Mouse (Mus musculus): ENCODE results near the gene Fgf15.
"Not testable (repeated sequence)": the region's sequence is repeated elsewhere in the genome, so short reads cannot be mapped to it uniquely, and the experiment has no call there.

The Fgf15 gene

DNA sequence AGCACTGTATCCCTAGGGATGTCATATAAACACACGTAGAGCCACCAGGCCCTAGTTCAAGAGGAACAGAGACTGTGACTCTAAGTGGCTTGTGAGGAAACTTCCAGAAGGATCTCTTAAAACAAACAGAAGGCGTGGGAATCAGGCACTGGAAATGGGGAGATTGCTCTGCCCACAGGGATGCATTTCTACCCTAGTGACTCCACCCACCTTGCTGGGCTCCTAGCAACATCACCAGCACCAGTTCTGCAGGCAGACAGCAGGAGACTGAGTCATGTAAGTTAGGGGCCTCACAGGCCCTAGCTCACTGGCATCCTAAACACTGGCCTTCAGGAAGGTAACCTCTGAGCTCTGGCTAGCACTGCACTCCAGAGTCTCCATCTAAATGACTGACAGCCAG lies 4.5 kb upstream of the Fgf15 start:
- DNase-seq = no peak

DNA sequence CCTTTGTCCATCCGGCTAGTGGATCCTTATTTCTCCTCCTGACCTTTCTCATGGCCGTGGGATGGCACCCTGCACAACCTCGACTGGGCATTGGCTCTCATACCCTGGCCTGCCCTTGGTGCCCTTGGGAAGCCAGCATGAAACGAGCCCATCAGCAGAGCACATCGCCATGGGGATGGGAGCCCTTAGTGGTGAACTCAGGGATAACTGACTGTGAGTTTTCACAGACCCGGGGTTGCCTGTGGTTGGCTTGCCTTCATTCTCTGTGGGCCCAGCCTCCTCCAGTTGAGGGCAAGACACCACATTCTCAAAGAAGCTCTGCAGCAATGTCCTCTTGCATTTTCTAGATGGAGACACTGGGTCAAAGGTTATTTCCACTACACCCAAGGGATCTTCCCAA lies 4.0 kb upstream of the Fgf15 start:
- no peak for DNase-seq

DNA sequence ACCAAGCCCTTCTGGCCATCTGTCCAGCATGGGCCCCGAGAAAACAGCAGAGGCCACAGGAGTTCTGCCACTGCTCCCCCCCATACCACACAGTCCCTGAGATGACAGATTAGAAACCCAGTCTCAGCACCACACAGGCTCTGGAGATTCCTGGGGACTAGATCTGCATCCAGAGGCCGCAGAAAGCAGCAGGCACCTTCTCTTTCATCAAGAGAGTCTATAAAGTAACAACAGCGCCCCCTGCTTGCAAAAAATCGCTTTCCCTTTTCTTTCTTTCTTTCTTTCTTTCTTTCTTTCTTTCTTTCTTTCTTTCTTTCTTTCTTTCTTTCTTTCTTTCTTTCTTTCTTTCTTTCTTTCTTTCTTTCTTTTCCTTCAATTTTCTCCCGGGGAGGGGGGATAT lies 2.1 kb upstream of the Fgf15 start:
- DNase-seq = peak; percentile 80

DNA sequence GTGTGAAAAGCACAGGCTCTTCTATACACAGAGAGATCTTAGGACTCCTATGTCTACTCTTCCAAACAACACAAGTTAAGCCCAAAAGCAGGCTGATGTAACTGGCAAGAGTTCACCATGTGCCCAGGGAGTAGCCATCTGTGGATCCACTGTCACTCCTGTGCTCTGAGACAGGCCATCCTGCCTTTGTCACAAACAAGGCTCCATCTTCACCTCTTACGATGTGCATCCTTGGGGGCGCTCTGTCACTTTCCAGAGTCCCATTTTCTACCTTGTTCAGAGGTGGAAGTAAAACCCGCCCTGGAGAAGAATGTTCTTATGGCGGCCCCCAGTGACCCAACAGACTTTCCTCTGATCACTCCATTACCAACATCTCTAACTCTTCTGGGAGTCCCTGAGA lies 1.6 kb upstream of the Fgf15 start:
- DNase-seq = no peak

DNA sequence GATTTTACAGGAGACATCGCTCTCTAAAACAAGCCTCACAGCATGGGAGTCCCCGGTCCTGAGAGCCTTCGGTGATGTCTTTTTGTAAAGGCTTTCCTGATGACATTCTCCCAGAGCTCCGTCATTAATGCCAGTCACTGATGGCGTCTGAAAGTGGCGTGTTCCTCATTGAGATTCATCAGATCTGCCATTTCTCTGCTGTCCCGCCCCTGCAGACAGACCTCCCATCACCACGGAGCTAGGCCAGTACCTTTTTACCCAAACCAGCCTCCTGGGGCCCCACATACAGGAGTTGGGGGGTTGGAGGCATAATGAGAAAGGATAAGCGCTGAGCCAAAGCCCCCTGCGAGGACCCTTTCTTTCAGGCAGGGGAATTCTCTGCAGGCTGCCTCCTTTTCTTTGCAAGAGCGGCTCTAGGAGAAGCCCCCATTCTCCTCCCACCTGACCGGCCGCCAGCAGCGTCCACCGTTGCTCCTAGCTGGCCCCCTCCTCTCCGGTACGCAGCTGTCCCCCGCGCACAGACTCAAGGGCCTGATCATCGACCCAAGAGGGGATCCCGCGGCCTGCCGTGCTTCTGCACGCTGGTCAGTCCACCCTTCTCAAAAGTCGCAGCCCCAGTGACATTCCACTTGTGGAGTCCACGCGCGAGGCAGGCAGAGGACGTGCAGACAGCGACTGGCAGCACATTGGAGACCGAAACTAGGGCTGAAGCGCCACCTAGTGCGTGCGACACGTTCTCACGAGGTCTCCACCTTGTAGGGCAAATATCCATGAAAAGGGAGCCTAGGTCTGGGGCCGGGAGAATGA lies 823 bp upstream of the Fgf15 start:
- DNase-seq = peak; percentile 91

DNA sequence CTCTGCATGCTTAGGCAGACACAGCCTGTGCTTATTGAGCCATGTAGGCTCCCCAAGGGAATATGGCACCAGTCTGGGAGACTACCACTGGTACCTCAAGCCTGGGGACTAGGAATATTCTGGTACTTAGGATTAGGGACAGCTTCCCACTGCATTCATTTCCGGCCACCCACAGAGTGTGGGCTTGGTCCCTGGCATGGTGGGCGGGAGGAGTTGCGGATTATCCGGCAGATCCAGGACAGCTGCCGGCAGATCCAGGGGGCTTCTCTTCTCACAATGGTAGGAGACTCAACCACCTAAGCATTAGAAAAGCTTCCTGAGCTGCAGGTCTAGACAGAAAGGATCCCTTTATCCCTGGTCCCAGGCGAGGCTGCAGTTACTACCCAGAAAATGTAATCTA lies 2.2 kb downstream of the Fgf15 start:
- DNase-seq = no peak

DNA sequence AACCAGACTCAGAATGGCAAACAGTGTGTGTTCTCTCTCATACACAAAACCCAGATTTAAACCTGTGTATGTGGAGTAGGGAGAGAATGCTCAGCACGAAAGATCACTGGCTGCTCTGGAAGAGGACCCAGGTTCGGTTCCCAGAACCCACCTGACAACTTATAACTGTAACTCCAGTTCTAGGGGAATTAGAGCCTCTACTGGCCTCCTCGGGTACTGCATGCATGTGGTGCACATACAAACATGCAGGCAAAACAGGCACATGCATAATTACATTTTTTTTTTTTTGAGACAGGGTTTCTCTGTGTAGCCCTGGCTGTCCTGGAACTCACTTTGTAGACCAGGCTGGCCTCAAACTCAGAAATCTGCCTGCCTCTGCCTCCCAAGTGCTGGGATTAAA lies 9.2 kb downstream of the Fgf15 start:
- not testable (repeated sequence) for DNase-seq

DNA sequence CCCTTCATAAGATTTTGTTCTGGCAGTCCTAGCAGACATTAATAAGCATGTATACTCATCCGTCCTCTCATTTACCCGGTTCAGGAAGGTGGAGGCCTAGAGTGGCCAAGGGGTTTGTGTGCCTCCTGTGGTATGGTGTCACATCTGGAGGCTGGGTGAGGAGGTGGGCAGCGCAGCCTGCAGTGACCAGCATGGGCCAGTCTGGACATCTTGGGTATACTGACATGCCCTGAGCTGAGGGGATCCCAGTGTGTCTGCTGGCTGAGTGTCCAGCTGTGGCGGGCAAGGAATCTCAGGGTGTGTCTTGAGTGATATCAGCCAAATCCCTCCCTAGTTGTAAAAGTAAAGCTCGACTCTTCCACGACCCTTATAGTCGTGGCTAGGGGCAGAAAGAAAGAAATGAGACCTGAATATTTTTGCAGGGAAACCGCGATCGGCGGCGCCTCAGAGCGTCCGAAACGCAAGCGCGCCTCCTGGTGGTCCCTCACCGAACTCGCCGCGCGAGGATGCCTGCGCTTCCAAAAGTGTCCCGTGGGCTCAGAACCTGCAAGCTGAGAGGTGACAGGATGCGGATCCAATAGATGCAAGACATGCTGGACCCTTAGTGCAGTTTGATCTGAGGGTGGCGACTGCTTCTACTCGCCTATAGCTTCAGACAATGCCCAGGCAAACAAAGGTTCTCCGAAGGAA lies 10.5 kb downstream of the Fgf15 start:
- DNase-seq = peak; percentile 88

DNA sequence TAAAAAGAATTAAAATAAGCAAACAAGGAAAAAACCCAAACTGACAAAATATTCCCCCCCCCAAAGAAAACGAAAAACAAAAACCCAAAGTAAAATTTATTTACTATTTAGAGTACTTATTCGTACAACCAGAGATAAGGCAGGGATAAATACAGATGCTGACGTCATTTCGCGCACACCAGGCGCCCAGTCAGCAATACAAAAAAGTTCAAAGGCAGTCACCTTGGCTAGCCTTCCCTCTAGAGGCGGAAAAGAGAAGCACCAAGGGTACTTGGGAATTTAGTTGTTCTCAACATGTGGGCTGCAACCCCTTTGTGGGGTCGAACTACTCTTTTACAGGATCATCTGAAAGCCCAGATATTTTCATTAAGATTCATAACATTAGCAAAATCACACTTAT lies 11.5 kb downstream of the Fgf15 start:
- DNase-seq = peak; percentile 61

DNA sequence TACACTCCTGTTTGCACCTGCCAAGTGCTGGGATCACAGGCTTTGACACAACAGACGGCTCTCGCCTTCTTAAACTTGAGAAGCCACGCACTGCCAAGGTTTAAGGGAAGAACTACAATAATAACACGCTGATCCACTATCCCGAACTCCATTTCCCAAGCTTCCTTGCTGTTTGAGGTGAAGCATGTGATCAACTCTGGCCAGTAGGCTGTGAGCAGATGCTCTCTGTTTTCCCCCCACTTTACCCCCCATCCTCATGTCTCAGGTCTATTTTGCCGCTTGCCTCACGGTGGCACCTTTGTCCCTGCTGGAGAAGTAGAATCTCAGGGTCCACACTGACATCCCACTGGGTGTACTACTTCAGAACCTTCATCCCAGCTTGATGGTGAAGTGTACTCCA lies 12.4 kb downstream of the Fgf15 start:
- no peak for DNase-seq

DNA sequence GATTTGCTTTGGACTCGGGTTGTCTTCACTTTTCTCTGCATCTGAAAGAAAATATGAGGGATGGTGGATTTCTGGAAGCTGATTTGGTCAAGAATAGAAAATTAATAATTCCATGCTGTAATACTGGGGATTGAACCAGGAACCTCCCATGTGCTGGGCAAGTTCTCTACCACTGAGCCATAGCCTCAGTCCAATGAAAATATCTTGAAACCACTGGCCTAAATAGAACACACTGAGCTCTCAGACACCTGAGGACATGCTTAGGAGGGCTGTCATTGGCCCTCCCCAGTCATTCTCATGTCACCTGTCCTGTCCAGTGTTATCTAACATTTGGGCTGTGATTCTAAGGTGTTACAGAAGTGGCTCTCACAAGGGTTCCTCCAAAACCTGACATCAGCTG lies 14.8 kb downstream of the Fgf15 start:
- no peak for DNase-seq

DNA sequence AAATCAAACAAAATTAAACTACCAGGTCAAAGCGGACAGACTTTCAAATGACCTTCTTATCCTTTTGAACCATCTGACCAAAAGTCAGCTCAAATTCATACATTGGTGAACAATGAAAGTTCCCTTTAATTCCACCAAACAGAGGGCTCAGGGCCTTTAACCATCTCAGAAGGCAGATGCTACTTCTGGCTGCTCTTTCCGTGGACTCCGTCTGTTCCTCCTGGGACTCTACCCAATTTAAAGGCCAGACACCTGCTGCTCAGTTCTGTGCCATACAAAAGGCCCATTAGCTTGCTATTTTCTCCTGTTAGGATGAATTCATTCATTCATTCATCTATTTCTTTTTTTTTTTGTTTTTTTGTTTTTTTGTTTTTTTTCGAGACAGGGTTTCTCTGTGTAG lies 16.6 kb downstream of the Fgf15 start:
- no peak for DNase-seq

DNA sequence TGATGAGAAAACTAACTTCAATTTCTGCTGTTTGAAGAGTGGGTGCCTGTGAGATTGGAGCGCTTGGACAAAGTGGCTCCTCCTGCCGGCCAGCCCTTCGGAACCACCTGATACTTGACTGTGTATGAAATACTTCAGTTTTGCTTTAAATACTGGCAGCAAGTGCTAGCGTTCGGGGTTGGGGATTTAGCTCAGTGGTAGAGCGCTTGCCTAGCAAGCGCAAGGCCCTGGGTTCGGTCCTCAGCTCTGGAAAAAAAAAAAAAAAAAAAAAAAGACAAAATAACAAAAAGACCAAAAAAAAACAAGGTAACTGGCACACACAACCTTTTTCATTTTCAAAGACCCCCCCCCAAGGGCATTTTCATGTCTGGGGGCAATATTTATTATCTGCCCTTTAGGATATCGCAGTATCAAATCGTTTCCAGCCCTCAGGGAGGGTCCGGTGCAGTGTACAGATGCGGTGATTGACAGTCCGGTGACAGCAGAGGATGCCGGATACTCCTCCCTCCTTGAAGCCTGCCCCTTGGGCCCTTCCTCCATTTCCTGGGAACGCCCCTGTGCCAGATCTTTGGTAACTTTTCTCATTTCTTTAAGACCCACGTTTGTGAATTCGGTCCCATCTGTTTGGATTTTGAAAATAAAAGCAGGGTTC lies 18.1 kb downstream of the Fgf15 start:
- peak; percentile 86 for DNase-seq

DNA sequence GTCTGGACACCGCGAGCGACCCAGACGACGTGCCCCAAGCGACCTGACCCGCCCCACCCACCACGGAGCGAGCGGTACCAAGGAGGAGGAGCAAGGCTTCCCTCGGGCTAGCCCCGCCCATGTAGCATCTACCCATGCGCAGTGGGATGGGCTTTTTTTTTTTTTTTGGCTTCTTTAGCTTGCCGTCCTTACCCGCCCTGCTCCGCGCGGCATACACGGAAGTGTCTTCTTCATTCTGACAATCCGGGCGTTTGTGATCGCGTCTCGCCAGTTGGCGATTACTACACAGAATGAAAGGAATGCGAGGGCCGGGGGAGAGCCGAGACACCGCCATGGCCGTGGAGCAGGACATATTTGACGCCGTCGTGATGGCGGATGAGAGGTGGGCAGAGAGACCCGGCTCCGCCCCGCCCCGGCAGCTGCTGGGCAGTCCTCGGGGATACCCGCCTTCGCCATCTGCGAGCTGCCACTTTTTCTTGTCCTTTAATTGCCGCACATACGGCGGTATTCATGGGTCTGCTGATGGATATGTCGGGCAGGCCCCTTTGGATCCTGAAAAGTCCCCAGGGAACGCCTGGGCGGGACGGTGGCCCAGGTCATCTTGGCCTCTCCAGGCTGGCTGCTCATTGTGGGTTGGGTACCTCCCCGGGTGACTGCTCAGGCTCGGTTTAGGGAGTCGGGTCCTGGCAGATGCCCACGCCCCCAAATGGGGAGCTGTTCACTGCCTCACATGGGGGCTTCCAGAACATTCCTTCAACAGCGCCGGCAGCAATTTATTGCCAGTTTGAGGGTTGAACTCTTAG lies 18.8 kb downstream of the Fgf15 start, which contains the start of gene LTO1:
Gene LTO1 (plus strand): TSS at position 153 of the 803 bp plus-strand sequence.
- DNase-seq = peak; percentile 94

DNA sequence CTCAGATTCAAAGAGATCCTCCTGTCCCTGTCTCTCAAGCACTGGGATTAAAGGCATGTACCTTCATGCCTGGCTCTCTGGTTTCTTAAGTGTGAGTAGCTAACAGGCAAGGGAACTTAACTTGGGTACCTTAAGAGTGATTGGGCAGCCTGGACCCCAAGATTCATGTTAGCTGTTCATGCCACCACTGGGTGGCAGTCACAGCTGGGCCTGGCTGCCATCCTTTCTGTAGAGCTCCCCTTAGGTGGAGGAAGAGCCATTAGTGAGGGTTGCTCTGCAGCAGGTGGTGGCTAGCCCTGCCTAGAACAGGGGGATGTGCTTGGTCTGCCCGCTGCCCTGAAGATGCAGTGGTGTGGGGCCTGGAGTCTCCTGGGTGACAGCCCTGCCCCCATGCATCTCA lies 22.5 kb downstream of the Fgf15 start:
- DNase-seq = no peak

DNA sequence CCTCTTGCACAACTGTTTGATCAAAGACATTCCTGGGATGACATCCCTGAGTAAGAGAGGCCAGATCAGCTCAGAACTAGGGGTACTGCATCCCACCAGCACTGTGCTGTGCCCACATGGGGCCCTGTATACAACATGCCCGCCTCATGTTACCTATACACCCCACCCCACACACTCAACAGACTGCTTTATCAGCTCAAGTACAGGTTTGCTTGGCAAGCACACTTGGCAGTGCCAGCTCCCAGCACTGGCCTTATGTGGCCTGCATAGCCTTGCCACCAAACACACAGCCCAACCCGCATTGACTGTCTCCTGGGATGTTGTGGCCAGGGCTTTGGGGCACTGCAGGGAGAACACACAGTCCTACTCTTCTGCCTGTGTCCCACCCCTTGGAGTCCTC lies 31.3 kb downstream of the Fgf15 start:
- DNase-seq = no peak

DNA sequence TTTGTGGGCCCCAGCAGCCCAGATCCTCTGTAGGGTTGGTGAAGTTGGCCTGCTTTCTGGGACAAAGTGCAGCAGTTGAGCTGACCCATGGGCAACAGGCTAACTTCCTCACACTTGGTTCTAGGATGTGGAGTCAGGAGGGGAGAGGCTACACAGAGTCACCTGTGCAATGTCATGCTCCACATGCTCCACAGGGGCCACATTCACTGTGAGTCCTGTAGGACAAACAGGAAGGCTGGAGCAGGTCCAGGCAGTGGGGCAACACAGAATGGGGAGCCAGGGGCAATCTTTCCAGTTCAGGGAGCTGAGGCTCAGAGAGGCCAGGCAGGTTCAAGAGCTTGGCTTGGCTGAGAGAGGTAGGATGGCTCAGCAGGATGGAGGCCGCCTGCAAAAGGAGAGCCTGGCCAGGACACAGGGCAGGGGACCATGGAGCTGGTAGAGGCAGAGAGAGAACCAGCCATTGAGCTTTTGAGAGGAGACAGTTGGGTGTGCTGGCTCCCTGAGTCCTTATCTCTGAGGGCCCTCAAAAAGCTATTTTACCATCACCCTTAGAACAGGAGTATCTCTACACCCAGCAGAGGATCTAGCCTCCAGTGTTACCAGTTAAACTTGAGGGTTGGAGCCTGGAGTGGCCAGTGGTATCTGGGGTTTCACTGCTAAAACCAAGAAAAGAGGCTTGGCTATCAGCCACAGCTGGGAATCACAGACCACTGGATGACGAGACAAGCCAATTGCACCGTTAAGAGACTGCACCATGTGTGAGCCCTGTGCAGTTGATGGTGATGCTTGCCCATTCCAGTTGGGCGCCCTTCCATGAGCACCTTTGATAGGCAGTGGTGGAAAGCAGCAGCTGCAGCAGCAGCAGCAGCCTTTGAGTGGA lies 31.9 kb downstream of the Fgf15 start:
- no peak for DNase-seq

DNA sequence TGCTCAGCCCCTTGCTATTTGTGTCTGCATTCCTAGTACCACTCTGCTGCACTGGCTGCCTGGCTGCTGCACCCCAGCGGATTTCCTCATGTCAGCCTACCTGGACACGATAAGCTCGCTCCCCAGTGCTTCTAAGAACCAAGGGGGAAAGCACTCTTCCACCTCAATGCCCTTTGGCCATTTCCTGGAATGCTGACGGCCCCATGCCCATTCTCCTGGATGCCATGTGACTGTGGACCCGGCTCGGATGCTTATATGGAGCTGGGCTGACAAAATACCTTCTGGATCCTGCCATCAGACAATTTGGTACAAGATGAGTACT lies 32.5 kb downstream of the Fgf15 start:
- DNase-seq = no peak

DNA sequence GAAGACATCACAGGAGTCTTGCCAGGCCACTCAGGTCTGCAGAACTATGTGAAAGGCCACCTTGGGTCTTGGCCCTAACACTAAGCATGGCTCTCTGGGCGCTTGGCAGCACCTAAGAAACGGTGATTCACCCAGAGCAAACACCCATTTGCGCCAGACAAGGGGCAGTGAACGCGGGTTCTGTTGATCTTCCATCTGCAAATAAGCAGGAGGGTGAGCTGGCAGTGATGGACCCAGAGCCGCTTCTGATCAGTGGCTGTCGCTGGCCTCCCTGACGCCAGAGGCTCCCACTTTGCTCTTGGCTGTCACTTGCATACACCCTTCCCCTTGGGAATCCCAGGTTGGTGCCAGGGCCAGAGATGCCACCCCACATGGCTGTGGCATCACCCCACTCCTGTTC lies 33.2 kb downstream of the Fgf15 start:
- no peak for DNase-seq

DNA sequence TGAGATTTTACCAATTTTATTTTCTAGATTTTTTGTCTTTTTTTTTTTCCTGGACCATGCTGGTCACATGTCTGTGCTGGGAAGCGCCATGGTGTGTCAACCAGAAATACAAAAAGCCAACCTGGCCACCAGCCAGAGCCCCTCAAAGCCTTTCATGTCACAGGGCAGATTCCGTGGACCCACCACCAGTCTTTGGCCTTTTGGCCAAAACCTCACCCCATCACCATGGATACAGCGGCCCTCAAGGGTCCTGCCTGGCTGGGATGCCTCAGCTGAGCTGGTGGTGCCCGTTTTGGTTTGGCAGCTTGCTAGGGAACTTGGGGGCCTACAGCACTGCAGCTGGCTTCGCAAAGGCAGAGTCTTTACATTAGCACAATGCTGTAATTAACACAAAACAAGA lies 33.6 kb downstream of the Fgf15 start:
- DNase-seq = no peak

DNA sequence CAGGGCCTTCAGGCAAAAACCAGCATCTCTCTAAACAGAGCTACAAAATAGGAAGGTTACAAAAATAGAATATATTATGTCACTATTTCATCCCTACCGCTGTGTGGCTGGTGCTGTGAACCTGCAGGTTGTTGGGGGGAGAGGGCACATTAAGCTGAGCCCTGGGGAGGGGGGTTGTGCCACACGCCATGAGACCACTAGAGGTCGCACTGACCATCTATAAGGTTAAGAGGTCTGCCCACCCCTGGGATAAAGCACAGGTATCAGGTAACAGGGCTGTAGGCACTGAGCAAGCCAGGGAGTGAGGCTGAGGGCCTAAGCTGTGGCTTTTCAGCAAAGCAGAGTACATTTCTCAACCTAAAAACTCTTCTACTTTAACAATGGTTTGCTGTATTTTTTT lies 35.4 kb downstream of the Fgf15 start:
- DNase-seq = peak; percentile 80

DNA sequence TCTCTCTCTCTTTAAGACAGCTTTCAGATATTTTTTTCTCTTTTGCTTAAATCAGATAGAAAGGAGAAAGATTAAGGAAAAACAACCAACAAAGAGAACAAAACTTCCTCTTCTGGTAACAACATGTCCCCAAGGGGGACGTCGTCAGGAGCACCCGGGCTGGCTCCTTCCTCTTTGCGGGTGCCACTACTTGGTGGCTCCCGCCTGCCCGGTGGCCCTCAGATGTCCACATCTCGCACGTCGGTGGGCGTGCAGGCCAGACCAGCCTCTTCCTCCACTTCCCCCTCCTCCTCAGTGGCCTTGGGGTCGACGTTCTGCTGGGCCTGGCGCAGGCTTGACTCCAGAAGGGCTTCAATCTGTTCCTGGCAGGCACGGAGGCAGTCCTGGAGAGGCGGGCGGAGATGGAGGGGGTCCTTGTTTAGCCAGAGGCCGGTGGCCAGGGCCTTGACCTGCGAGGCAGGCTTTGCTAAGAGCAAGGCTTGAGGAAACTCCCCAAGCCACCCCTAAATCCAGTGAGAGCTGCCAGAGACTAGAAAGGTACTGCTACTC lies 36.1 kb downstream of the Fgf15 start:
- DNase-seq = no peak
